Mouse (Mus musculus): ENCODE data around the gene Lrrc39. TPM values are rescaled to one million over a fixed set of nuclear protein-coding genes. Genes with fewer than 3 reads are reported as not detected.

Lrrc39 gene
- 0.96 TPM for polyA plus RNA-seq (2017; shearing (Covaris generic))

GRCm38 (mm10) chr3:116562408-116563094, at the start of gene Lrrc39:
Gene Lrrc39, plus strand, starts transcription at chr3:116562973.

GRCm38 (mm10) chr3:116594728-116595602, 32.2 kb downstream of the Lrrc39 start, which contains the start of gene Sass6:
Gene Sass6, plus strand, starts transcription at chr3:116594982.

GRCm38 (mm10) chr3:116614295-116614892, 51.6 kb downstream of the Lrrc39 start, which contains the start of gene Trmt13:
Gene Trmt13, minus strand, starts transcription at chr3:116614587.

Other genes with a start within 250 kb of the Lrrc39 start
- gene Cdc14a, start 138.9 kb upstream of the Lrrc39 start, polyA plus RNA-seq (2017; shearing (Covaris generic)), result 13.5 TPM
- 29.4 TPM for gene Rtca, start 54.8 kb upstream of the Lrrc39 start, polyA plus RNA-seq (2017; shearing (Covaris generic))
- 19.2 TPM for gene Dbt, start 49.9 kb upstream of the Lrrc39 start, polyA plus RNA-seq (2017; shearing (Covaris generic))
- gene Sass6, start 32.0 kb downstream of the Lrrc39 start, polyA plus RNA-seq (2017; shearing (Covaris generic)), result 7.5 TPM
- 51.7 TPM for gene Trmt13, start 51.6 kb downstream of the Lrrc39 start, polyA plus RNA-seq (2017; shearing (Covaris generic))
- 50.1 TPM for gene Mfsd14a, start 99.7 kb downstream of the Lrrc39 start, polyA plus RNA-seq (2017; shearing (Covaris generic))
- gene Gm43191, start 118.3 kb downstream of the Lrrc39 start, polyA plus RNA-seq (2017; shearing (Covaris generic)), result not detected
- 5.0 TPM for gene Slc35a3, start 149.9 kb downstream of the Lrrc39 start, polyA plus RNA-seq (2017; shearing (Covaris generic))
- 4.7 TPM for gene Agl, start 245.2 kb downstream of the Lrrc39 start, polyA plus RNA-seq (2017; shearing (Covaris generic))

All from CD4-positive, CD25-positive, alpha-beta regulatory T cell, adult 9 weeks (primary cell).